Mouse (Mus musculus): ENCODE results near the gene Snx13. TPM values are rescaled to one million over a fixed set of nuclear protein-coding genes. Genes with fewer than 3 reads are reported as not detected.

The Snx13 gene
- polyA plus RNA-seq, 1 experiment from 2014 or later: 34.5 TPM

DNA sequence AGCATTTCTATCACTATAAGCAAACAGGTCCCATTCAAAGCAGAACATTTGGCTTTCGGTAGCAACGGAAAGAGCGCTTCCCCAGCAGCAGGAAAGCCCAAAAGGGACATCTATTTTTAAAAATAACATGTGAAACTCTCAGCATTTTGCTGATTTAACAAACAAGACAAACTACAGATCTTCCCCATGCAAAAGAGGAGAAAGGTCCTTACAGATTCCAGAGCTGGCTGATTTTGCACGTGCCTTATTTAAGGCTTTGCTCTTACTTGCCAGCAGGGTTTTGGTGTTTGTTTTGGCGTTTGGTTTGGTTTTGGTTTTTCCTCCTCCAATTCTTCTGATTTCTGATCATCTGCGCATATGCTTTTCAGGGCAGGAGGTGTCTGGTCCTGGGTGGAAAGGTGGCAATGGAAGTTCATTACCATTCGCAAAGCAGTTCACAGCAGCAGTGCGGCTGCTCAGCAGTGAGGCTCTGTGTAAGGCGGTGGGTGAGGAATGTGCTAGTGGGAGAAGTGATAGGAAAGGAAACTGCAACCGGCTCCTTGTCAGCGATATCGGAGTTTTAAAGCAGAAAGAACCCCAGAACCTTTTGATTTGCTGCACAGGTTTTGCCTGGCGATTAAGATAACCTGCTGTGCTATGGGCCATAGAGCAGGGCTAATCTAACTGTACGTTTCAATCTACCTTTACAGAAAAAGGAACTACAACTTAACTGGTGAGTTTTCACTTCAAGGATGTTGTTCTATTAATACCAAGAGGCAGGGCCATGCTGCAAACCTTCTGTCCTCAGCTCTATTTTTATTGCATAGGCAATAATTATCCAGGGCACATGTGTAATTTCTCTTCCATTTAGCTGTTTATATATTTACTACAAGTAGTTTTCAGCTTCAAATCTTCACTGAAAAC, 8.1 kb upstream of the Snx13 start:
- Histone ChIP-seq H3K4me2 (ENCODE audit: low read length) (peak overlapping the region; percentile 27; the same call in 1 of the 2 replicates), H3K27me3 (ENCODE audit: control insufficient read depth, insufficient read depth, low read length) (no peaks in the 10 kb centered on the region), H3K9me3 (ENCODE audit: control insufficient read depth, low read length) (no peaks in the 10 kb centered on the region), H3K36me3 (ENCODE audit: control insufficient read depth, insufficient read depth, low read length) (no peaks in the 10 kb centered on the region), H3K4me3 (replicated peaks; ENCODE audit: low read depth, low read length) (no peak overlapping the region), H3K27ac (replicated peaks; ENCODE audit: low read depth, low read length) (no peak overlapping the region), H3K9ac (replicated peaks; ENCODE audit: low read length) (no peak overlapping the region), H3K4me1 (ENCODE audit: control insufficient read depth, insufficient read depth, low read length) (no peaks in the 10 kb centered on the region)
- 31% methylated on average over 14 of the region's 14 CpGs for WGBS
- ATAC-seq (ENCODE audit: low FRiP score, low TSS enrichment) (no peak), DNase-seq (peak; percentile 38)

DNA sequence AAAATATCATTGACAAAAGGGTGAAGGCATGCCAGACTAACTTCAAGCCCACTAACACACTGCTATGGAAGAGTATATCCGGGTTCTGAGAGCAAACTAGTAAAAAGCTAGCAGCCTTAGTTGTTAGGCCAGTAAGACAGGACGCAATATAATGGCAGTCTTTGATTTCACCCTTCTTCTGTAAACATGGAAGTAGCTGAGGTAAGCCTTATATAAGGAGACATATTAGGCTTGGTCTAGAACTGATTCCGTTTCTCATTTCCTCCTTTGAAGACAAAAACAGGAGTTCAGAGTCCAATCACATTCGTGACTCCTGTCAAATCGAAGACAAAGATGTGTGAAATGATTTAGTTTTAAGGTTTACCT, 7.4 kb upstream of the Snx13 start:
- Histone ChIP-seq H3K27me3 (ENCODE audit: control insufficient read depth, insufficient read depth, low read length) (no peaks in the 10 kb centered on the region), H3K4me1 (ENCODE audit: control insufficient read depth, insufficient read depth, low read length) (no peaks in the 10 kb centered on the region), H3K4me3 (replicated peaks; ENCODE audit: low read depth, low read length) (no peak overlapping the region), H3K27ac (replicated peaks; ENCODE audit: low read depth, low read length) (no peak overlapping the region), H3K36me3 (ENCODE audit: control insufficient read depth, insufficient read depth, low read length) (no peaks in the 10 kb centered on the region), H3K9ac (replicated peaks; ENCODE audit: low read length) (no peak overlapping the region), H3K9me3 (ENCODE audit: control insufficient read depth, low read length) (no peaks in the 10 kb centered on the region), H3K4me2 (ENCODE audit: low read length) (no peak overlapping the region)
- ATAC-seq (ENCODE audit: low FRiP score, low TSS enrichment) (no peak), DNase-seq (no peak)
- 85% methylated on average over 5 of the region's 5 CpGs for WGBS

DNA sequence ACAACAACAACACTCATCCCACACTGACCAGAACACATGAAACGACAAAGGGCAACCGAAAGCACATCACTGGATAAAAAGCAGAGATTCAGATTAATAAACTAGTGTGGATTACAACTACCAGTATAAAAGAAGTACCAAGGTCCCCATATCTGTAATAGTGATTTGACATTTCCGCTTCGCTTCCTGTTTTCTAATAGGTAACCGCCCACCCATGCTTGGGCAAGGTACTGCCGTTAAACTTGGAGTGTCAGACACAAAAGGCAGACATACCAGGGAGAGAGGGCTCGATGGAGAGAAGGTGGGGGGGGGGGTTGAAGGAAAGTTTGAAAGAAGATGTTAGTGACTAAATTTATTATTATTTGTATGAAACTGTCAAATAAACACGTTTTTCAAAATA, 5.0 kb upstream of the Snx13 start:
- Histone ChIP-seq H3K4me1 (ENCODE audit: control insufficient read depth, insufficient read depth, low read length) (no peaks in the 10 kb centered on the region), H3K27me3 (ENCODE audit: control insufficient read depth, insufficient read depth, low read length) (no peaks in the 10 kb centered on the region), H3K4me3 (replicated peaks; ENCODE audit: low read depth, low read length) (no peak overlapping the region), H3K4me2 (ENCODE audit: low read length) (no peak overlapping the region), H3K9me3 (ENCODE audit: control insufficient read depth, low read length) (no peaks in the 10 kb centered on the region), H3K9ac (replicated peaks; ENCODE audit: low read length) (no peak overlapping the region), H3K27ac (replicated peaks; ENCODE audit: low read depth, low read length) (no peak overlapping the region), H3K36me3 (ENCODE audit: control insufficient read depth, insufficient read depth, low read length) (no peaks in the 10 kb centered on the region)
- 77% methylated on average over 8 of the region's 8 CpGs for WGBS
- no peak for ATAC-seq (ENCODE audit: low FRiP score, low TSS enrichment)
- no peak for DNase-seq

DNA sequence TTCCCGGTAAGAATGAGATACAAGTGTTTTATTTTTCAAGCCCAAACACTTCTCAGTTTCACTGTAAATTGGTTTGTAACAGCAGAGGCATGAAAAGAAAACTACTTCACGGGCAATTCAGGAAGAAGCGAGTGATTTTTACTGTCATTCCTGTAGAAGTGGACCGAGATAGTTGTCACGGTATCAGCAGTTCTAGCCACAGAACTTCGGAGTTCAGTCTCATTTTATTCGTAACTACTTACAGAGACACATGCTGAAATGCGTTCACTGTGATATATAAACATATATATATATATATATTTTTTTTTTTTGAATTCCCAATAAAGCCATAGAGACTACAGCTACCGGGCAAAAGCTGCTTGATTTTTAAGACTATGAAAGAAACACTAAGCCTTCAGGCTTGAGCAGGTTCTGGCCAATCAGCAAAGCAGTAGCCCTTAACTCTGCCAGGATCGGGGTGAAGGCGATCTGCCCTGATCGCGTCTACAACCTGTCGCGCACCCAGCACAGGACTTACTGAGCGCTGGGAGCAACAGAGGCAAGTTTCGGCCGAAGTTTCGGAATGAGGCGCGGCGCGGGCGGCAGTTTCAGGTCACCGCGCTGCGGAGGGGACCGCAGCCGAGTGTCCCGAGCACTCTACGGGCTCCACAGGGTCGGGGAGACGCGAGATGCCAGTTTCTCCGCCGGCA, 532 bp upstream of the Snx13 start:
- DNase-seq: no peak
- peak overlapping the region; percentile 96 for H3K27ac ChIP-seq (replicated peaks; ENCODE audit: low read depth, low read length)
- peak overlapping the region; percentile 69 for H3K4me2 ChIP-seq (ENCODE audit: low read length)
- no peaks in the 10 kb centered on the region for H3K9me3 ChIP-seq (ENCODE audit: control insufficient read depth, low read length)
- no peaks in the 10 kb centered on the region for H3K36me3 ChIP-seq (ENCODE audit: control insufficient read depth, insufficient read depth, low read length)
- H3K4me1 ChIP-seq (ENCODE audit: control insufficient read depth, insufficient read depth, low read length): peaks cover 9% of the 10 kb centered on the region
- H3K27me3 ChIP-seq (ENCODE audit: control insufficient read depth, insufficient read depth, low read length): no peaks in the 10 kb centered on the region
- WGBS: under 1% methylated on average over 36 of the region's 36 CpGs
- H3K4me3 ChIP-seq (replicated peaks; ENCODE audit: low read depth, low read length): peak overlapping the region; percentile 95
- H3K9ac ChIP-seq (replicated peaks; ENCODE audit: low read length): peak overlapping the region; percentile 96
- ATAC-seq (ENCODE audit: low FRiP score, low TSS enrichment): peak; percentile 70

DNA sequence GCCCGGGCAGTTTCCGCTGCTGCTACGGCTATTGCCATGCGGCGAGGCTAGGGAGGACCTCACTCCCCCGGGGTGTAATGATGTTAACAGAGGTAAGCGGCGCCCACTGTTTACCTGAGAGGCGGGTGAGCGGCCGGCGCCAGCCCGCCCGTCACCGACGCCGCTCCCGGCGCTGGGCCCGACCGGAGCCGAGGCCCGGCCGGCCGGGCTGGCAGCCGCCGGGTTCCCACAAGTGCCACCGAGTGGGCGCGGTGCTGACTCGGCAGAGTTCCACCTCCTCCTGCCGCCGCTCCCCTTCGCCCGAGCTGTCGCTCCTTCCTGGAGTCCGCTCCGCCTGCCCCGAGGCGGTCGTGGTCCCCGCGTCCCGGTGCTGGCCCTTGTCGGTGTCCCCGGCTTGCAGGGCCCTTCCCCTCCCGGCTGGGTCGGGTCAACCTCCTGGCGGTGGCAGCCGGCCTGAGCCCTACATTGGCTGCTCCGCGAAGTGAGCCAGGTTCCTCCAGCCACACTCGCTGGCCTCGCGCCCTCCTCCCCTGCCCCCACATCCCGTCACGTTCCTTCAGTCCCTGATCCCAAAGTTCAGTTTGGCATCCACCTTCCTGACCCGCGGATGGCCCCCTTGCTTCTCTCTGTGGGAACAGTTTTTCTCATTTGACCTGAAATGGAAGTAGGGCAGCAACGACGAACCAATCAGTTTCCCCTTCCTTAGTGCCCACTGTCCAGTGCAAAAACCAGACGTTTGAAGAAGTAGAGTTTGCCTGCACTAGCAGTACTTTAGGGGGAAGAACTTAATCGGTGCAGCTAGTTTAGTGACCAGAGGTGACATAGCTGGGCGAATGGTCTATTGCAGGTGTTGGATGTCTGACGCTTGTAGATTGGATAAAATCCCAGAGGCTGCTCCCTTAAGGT, 587 bp downstream of the Snx13 start:
- H3K27ac ChIP-seq (replicated peaks; ENCODE audit: low read depth, low read length): peak overlapping the region; percentile 96
- peak overlapping the region; percentile 96 for H3K9ac ChIP-seq (replicated peaks; ENCODE audit: low read length)
- H3K4me1 ChIP-seq (ENCODE audit: control insufficient read depth, insufficient read depth, low read length): peaks cover 9% of the 10 kb centered on the region
- peak overlapping the region; percentile 95 for H3K4me3 ChIP-seq (replicated peaks; ENCODE audit: low read depth, low read length)
- 1% methylated on average over 65 of the region's 65 CpGs for WGBS
- DNase-seq (peak; percentile 58), ATAC-seq (ENCODE audit: low FRiP score, low TSS enrichment) (peak; percentile 87)
- H3K36me3 ChIP-seq (ENCODE audit: control insufficient read depth, insufficient read depth, low read length): no peaks in the 10 kb centered on the region
- H3K27me3 ChIP-seq (ENCODE audit: control insufficient read depth, insufficient read depth, low read length): no peaks in the 10 kb centered on the region
- H3K9me3 ChIP-seq (ENCODE audit: control insufficient read depth, low read length): no peaks in the 10 kb centered on the region
- H3K4me2 ChIP-seq (ENCODE audit: low read length): peak overlapping the region; percentile 69

DNA sequence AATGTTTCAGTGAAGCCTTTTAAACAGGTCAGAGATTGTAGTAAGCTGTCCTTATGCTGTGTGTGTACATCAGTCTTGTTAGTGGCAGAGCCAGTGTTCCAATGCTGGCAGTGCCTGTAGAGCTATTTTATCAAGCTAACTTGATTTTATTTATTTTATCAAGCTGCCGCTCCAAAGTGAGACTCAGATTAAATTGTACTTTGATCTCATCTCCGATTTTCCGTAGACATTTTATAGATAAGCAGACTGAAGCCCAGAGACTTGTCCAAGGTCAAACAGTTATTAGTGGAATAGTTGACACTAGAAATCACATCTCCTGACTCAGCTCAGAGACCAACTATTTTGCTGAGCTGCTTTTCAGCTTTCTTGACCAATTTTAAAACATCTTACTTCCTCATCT, 1.9 kb downstream of the Snx13 start:
- WGBS: 86% methylated on average over 3 of the region's 3 CpGs
- DNase-seq (no peak), ATAC-seq (ENCODE audit: low FRiP score, low TSS enrichment) (no peak)
- H3K36me3 ChIP-seq (ENCODE audit: control insufficient read depth, insufficient read depth, low read length): no peaks in the 10 kb centered on the region
- H3K9me3 ChIP-seq (ENCODE audit: control insufficient read depth, low read length): no peaks in the 10 kb centered on the region
- peaks cover 9% of the 10 kb centered on the region for H3K4me1 ChIP-seq (ENCODE audit: control insufficient read depth, insufficient read depth, low read length)
- H3K27me3 ChIP-seq (ENCODE audit: control insufficient read depth, insufficient read depth, low read length): no peaks in the 10 kb centered on the region
- H3K9ac ChIP-seq (replicated peaks; ENCODE audit: low read length): no peak overlapping the region
- no peak overlapping the region for H3K4me2 ChIP-seq (ENCODE audit: low read length)
- H3K27ac ChIP-seq (replicated peaks; ENCODE audit: low read depth, low read length): no peak overlapping the region
- no peak overlapping the region for H3K4me3 ChIP-seq (replicated peaks; ENCODE audit: low read depth, low read length)

DNA sequence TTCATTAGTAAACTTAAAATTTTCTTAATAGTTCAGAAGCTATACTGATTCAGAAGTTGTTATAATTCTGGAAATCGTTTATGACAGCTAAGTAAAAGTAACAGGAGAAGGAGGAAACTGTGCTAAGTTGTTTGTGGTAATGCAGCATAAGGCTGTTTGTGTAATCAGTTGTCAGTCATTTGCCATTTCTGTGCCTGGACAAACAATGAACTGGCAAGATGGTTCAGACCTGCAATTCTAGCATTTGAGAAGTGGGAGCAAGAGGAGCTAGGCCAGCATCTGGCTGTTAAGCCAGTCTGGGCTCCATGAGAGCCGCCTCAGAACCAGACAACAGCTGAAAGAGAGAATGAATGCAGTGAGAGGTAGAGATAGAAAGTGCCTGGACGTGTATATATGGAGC, 3.5 kb downstream of the Snx13 start:
- Histone ChIP-seq H3K4me1 (ENCODE audit: control insufficient read depth, insufficient read depth, low read length) (peaks cover 9% of the 10 kb centered on the region), H3K4me2 (ENCODE audit: low read length) (no peak overlapping the region), H3K9me3 (ENCODE audit: control insufficient read depth, low read length) (no peaks in the 10 kb centered on the region), H3K9ac (replicated peaks; ENCODE audit: low read length) (no peak overlapping the region), H3K36me3 (ENCODE audit: control insufficient read depth, insufficient read depth, low read length) (no peaks in the 10 kb centered on the region), H3K4me3 (replicated peaks; ENCODE audit: low read depth, low read length) (no peak overlapping the region), H3K27ac (replicated peaks; ENCODE audit: low read depth, low read length) (no peak overlapping the region), H3K27me3 (ENCODE audit: control insufficient read depth, insufficient read depth, low read length) (no peaks in the 10 kb centered on the region)
- ATAC-seq (ENCODE audit: low FRiP score, low TSS enrichment): no peak
- no peak for DNase-seq
- WGBS: 72% methylated on average over 3 of the region's 3 CpGs

DNA sequence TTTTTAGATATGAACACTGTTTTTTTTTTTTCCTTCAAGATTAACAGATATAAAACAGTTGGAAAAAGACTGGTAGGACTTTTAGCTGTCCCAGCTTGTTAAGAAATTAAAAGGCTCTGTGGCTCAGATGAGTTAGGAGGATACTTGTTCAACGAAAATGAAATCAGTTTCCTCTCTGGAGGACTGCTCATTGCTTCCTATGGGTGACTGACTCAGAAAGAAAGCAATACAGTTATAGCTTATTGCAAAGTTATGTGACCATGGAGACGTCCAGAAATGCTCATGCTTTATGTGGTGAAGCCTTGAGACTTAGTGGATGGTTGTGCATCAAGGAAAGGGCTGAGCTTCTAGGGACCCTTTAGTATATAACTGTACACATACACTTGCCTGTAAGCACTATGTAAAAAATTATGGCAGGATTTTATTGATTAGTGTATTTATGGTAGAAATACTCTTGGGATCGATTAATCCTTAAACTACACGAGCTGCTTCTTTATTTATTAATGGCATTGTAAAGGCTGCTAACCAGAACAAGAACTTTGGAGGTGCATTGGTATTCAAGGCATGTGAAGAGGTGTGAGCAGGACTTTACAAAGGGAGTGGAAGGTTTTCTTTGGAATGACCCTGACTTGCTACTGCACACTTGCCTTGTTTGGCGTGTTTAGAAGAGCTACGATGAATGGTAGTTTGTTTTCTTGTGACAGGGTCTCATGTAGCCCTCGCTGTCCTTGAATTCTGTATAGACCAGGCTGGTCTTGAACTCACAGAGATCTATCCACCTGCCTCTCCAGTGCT, 4.2 kb downstream of the Snx13 start:
- WGBS: 76% methylated on average over 7 of the region's 7 CpGs
- Histone ChIP-seq H3K4me2 (ENCODE audit: low read length) (no peak overlapping the region), H3K4me3 (replicated peaks; ENCODE audit: low read depth, low read length) (no peak overlapping the region), H3K36me3 (ENCODE audit: control insufficient read depth, insufficient read depth, low read length) (no peaks in the 10 kb centered on the region), H3K27me3 (ENCODE audit: control insufficient read depth, insufficient read depth, low read length) (no peaks in the 10 kb centered on the region), H3K4me1 (ENCODE audit: control insufficient read depth, insufficient read depth, low read length) (peaks cover 9% of the 10 kb centered on the region), H3K9ac (replicated peaks; ENCODE audit: low read length) (no peak overlapping the region), H3K9me3 (ENCODE audit: control insufficient read depth, low read length) (no peaks in the 10 kb centered on the region), H3K27ac (replicated peaks; ENCODE audit: low read depth, low read length) (no peak overlapping the region)
- DNase-seq (no peak), ATAC-seq (ENCODE audit: low FRiP score, low TSS enrichment) (no peak)
